Mouse (Mus musculus): ENCODE measurements around the gene Btg2. TPM values are rescaled to one million over a fixed set of nuclear protein-coding genes. Genes with fewer than 3 reads are reported as not detected.
A peak's percentile ranks its signal among the peaks of the same experiment; 100 is the strongest.

Gene Btg2
- 31.7 and 35.6 TPM in 2 replicates for polyA plus RNA-seq (2014; fragmentation: Nextera tagmentation; extraction: Ambion mirVana)

- no peaks in the 10 kb centered on the region for H3K27me3 ChIP-seq (ENCODE audit: control insufficient read depth, insufficient read depth, low read length)
- WGBS (ENCODE audit: insufficient replicate concordance), result under 1% methylated on average over 61 of the region's 62 CpGs
- H3K9ac ChIP-seq (ENCODE audit: low read depth, low read length), result peak within 1 kb of the TSS; percentile 79
- H3K4me1 ChIP-seq (ENCODE audit: control insufficient read depth, insufficient read depth, low read length), result peaks cover 47% of the 10 kb centered on the region
- peak; percentile 94 for ATAC-seq (replicated peaks; ENCODE audit: insufficient number of reproducible peaks, low FRiP score, low TSS enrichment)
- H3K9me3 ChIP-seq (replicated peaks; ENCODE audit: control insufficient read depth, low read length), result no peaks in the 10 kb centered on the region
- H3K36me3 ChIP-seq (ENCODE audit: control insufficient read depth, insufficient read depth, low read length), result no peaks in the 10 kb centered on the region
- peak within 1 kb of the TSS; percentile 84 for H3K27ac ChIP-seq (ENCODE audit: low read depth, low read length)
- H3K4me3 ChIP-seq (ENCODE audit: low read depth, low read length), result peak within 1 kb of the TSS; percentile 53
- H3K4me2 ChIP-seq, result peak within 1 kb of the TSS; percentile 87
Measured at GRCm38 (mm10) chr1:134078802-134079476, at the start of gene Btg2. Gene Btg2, minus strand, starts transcription at chr1:134079120.

DNA sequence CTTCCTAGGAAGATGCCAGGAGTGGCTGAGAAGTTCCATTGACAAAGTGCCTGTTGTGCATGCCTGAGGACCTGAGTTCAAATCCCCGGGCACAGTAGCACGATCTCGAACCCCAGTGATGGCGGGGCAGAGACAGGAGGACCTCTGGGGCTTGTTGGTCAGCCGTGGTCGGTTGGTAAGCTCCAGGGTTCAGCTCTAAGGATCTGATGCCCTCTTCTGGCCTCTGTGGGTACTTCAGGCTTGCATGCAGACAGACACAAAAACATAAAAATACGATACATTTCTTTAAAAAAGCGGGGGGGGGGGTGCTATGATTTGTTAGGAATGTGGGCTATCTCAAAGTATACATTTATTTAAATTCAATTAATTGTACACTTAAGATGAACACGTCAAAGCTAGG, 43.3 kb upstream of the Btg2 start:
- Histone ChIP-seq H3K4me2 (no peak overlapping the region), H3K36me3 (ENCODE audit: control insufficient read depth, insufficient read depth, low read length) (no peaks in the 10 kb centered on the region), H3K4me1 (ENCODE audit: control insufficient read depth, insufficient read depth, low read length) (no peaks in the 10 kb centered on the region), H3K27me3 (ENCODE audit: control insufficient read depth, insufficient read depth, low read length) (no peaks in the 10 kb centered on the region), H3K9ac (ENCODE audit: low read depth, low read length) (no peak overlapping the region), H3K27ac (ENCODE audit: low read depth, low read length) (no peak overlapping the region), H3K9me3 (replicated peaks; ENCODE audit: control insufficient read depth, low read length) (no peaks in the 10 kb centered on the region), H3K4me3 (ENCODE audit: low read depth, low read length) (no peak overlapping the region)
- WGBS (ENCODE audit: insufficient replicate concordance), result 53% methylated on average over 9 of the region's 9 CpGs
- ATAC-seq (replicated peaks; ENCODE audit: insufficient number of reproducible peaks, low FRiP score, low TSS enrichment), result no peak

GRCm38 (mm10) chr1:134120179-134120578, 41.3 kb upstream of the Btg2 start:
- no peak overlapping the region for H3K4me2 ChIP-seq
- no peak for ATAC-seq (replicated peaks; ENCODE audit: insufficient number of reproducible peaks, low FRiP score, low TSS enrichment)
- no peak overlapping the region for H3K4me3 ChIP-seq (ENCODE audit: low read depth, low read length)
- H3K36me3 ChIP-seq (ENCODE audit: control insufficient read depth, insufficient read depth, low read length), result no peaks in the 10 kb centered on the region
- no peaks in the 10 kb centered on the region for H3K27me3 ChIP-seq (ENCODE audit: control insufficient read depth, insufficient read depth, low read length)
- WGBS (ENCODE audit: insufficient replicate concordance), result 7% methylated on average over 5 of the region's 5 CpGs
- H3K27ac ChIP-seq (ENCODE audit: low read depth, low read length), result no peak overlapping the region
- no peaks in the 10 kb centered on the region for H3K9me3 ChIP-seq (replicated peaks; ENCODE audit: control insufficient read depth, low read length)
- H3K4me1 ChIP-seq (ENCODE audit: control insufficient read depth, insufficient read depth, low read length), result no peaks in the 10 kb centered on the region
- no peak overlapping the region for H3K9ac ChIP-seq (ENCODE audit: low read depth, low read length)

- no peaks in the 10 kb centered on the region; the same call in 1 of the 2 replicates for H3K27me3 ChIP-seq (ENCODE audit: control insufficient read depth, insufficient read depth, low read length)
- ATAC-seq (replicated peaks; ENCODE audit: insufficient number of reproducible peaks, low FRiP score, low TSS enrichment), result no peak
- WGBS (ENCODE audit: insufficient replicate concordance), result 73% methylated on average over 5 of the region's 5 CpGs
Measured at GRCm38 (mm10) chr1:134117110-134117509, 38.2 kb upstream of the Btg2 start.

DNA sequence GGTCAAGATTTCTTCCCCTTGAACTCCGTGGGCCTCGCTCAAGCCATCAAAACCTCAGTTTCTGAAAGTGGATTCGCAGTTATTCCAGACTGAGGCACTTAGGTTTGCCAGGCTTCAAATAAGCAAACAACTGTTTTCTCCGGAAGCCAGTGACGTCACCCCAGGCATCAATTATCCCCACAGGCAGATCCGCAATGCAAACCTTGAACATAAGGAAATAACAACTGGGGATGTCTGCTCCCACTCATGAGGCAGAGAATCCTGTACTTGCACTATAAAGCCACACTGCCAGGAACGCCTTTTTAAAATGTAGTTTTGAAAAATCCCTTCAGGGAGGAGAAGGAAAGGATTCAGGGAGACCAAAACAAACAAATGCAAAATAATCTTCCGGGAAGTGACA, 36.5 kb upstream of the Btg2 start:
- no peaks in the 10 kb centered on the region for H3K36me3 ChIP-seq (ENCODE audit: control insufficient read depth, insufficient read depth, low read length)
- no peak overlapping the region for H3K4me2 ChIP-seq
- H3K9me3 ChIP-seq (replicated peaks; ENCODE audit: control insufficient read depth, low read length), result no peaks in the 10 kb centered on the region
- WGBS (ENCODE audit: insufficient replicate concordance), result 64% methylated on average over 8 of the region's 8 CpGs
- H3K9ac ChIP-seq (ENCODE audit: low read depth, low read length), result no peak overlapping the region
- no peak for ATAC-seq (replicated peaks; ENCODE audit: insufficient number of reproducible peaks, low FRiP score, low TSS enrichment)
- H3K4me3 ChIP-seq (ENCODE audit: low read depth, low read length), result no peak overlapping the region
- no peaks in the 10 kb centered on the region for H3K4me1 ChIP-seq (ENCODE audit: control insufficient read depth, insufficient read depth, low read length)
- H3K27me3 ChIP-seq (ENCODE audit: control insufficient read depth, insufficient read depth, low read length), result no peaks in the 10 kb centered on the region; the same call in 1 of the 2 replicates
- H3K27ac ChIP-seq (ENCODE audit: low read depth, low read length), result no peak overlapping the region

More at GRCm38 (mm10) chr1:134117110-134117509, 38.2 kb upstream of the Btg2 start:
- Histone ChIP-seq H3K4me1 (ENCODE audit: control insufficient read depth, insufficient read depth, low read length) (no peaks in the 10 kb centered on the region), H3K36me3 (ENCODE audit: control insufficient read depth, insufficient read depth, low read length) (no peaks in the 10 kb centered on the region), H3K27ac (ENCODE audit: low read depth, low read length) (no peak overlapping the region), H3K9me3 (replicated peaks; ENCODE audit: control insufficient read depth, low read length) (no peaks in the 10 kb centered on the region), H3K4me2 (no peak overlapping the region), H3K9ac (ENCODE audit: low read depth, low read length) (no peak overlapping the region), H3K4me3 (ENCODE audit: low read depth, low read length) (no peak overlapping the region)

DNA sequence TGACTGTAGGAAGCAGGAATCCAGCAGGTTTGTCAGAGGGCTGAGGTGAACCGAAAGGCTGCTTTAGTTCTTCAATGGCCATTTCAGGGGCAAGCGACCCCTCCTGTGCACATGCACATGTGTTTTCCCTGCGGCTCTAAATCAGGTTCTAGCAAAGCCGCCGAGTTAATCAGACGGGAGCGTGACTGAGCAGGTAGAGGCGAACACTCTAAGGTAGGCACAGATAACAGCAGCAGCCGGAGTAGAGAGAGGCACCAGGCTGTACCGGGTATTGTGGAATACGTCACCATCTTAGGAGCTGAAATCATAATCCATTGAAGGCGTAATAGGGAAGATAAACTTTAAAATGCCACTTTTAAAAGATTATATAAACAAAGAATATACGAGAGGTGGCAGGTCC, 35.8 kb upstream of the Btg2 start:
- Histone ChIP-seq H3K9me3 (replicated peaks; ENCODE audit: control insufficient read depth, low read length) (no peaks in the 10 kb centered on the region), H3K36me3 (ENCODE audit: control insufficient read depth, insufficient read depth, low read length) (no peaks in the 10 kb centered on the region), H3K4me2 (no peak overlapping the region), H3K9ac (ENCODE audit: low read depth, low read length) (no peak overlapping the region), H3K4me3 (ENCODE audit: low read depth, low read length) (no peak overlapping the region), H3K4me1 (ENCODE audit: control insufficient read depth, insufficient read depth, low read length) (no peaks in the 10 kb centered on the region), H3K27ac (ENCODE audit: low read depth, low read length) (no peak overlapping the region), H3K27me3 (ENCODE audit: control insufficient read depth, insufficient read depth, low read length) (no peaks in the 10 kb centered on the region; the same call in 1 of the 2 replicates)
- ATAC-seq (replicated peaks; ENCODE audit: insufficient number of reproducible peaks, low FRiP score, low TSS enrichment), result no peak
- 77% methylated on average over 13 of the region's 13 CpGs for WGBS (ENCODE audit: insufficient replicate concordance)

DNA sequence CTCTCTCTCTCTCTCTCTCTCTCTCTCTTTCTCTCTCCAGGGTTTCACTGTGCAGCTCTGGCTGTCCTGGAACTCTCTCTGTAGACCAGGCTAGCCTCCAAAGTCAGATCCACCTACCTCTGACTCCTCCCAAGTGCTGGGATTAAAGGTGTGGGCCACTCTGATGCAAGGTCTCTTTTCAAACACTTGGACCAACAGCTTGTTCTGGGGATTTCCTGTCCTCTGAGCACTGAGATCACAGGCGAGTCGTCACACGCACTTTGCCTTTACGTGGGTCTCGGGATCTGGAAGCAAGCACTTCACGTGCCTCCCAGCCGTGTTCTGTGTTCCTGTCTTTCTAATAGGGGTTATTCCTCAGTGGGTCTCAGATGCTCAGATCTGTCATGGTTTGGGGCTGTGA, 35.1 kb upstream of the Btg2 start:
- H3K27me3 ChIP-seq (ENCODE audit: control insufficient read depth, insufficient read depth, low read length), result no peaks in the 10 kb centered on the region; the same call in 1 of the 2 replicates
- no peaks in the 10 kb centered on the region for H3K36me3 ChIP-seq (ENCODE audit: control insufficient read depth, insufficient read depth, low read length)
- H3K27ac ChIP-seq (ENCODE audit: low read depth, low read length), result no peak overlapping the region
- ATAC-seq (replicated peaks; ENCODE audit: insufficient number of reproducible peaks, low FRiP score, low TSS enrichment), result no peak
- H3K9me3 ChIP-seq (replicated peaks; ENCODE audit: control insufficient read depth, low read length), result no peaks in the 10 kb centered on the region
- no peak overlapping the region for H3K4me3 ChIP-seq (ENCODE audit: low read depth, low read length)
- 74% methylated on average over 7 of the region's 7 CpGs for WGBS (ENCODE audit: insufficient replicate concordance)
- no peak overlapping the region for H3K4me2 ChIP-seq
- no peak overlapping the region for H3K9ac ChIP-seq (ENCODE audit: low read depth, low read length)
- no peaks in the 10 kb centered on the region for H3K4me1 ChIP-seq (ENCODE audit: control insufficient read depth, insufficient read depth, low read length)

DNA sequence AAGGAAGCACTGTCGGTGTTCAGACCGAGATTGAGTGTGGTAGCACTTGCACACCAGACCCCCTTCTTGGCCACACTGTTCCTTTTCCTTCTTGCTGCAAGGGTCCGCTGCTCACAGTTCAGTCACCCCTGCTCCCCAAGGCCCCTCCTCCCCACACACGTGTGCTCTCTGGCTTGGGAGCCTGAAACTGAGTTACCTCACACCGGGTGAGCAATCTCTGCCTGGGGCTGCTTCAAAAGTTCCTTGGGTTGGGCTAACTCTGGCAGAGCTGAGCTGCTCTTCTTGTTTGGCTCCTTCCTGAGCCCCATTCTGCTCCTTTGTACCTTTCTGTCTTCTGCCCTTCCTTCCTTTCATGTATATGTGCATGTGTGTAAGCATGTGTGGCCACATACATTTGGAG, 34.6 kb upstream of the Btg2 start:
- Histone ChIP-seq H3K4me2 (no peak overlapping the region), H3K9me3 (replicated peaks; ENCODE audit: control insufficient read depth, low read length) (no peaks in the 10 kb centered on the region), H3K36me3 (ENCODE audit: control insufficient read depth, insufficient read depth, low read length) (no peaks in the 10 kb centered on the region), H3K4me1 (ENCODE audit: control insufficient read depth, insufficient read depth, low read length) (no peaks in the 10 kb centered on the region), H3K9ac (ENCODE audit: low read depth, low read length) (no peak overlapping the region), H3K27ac (ENCODE audit: low read depth, low read length) (no peak overlapping the region), H3K4me3 (ENCODE audit: low read depth, low read length) (no peak overlapping the region), H3K27me3 (ENCODE audit: control insufficient read depth, insufficient read depth, low read length) (no peaks in the 10 kb centered on the region; the same call in 1 of the 2 replicates)
- WGBS (ENCODE audit: insufficient replicate concordance), result 66% methylated on average over 5 of the region's 5 CpGs
- no peak for ATAC-seq (replicated peaks; ENCODE audit: insufficient number of reproducible peaks, low FRiP score, low TSS enrichment)

DNA sequence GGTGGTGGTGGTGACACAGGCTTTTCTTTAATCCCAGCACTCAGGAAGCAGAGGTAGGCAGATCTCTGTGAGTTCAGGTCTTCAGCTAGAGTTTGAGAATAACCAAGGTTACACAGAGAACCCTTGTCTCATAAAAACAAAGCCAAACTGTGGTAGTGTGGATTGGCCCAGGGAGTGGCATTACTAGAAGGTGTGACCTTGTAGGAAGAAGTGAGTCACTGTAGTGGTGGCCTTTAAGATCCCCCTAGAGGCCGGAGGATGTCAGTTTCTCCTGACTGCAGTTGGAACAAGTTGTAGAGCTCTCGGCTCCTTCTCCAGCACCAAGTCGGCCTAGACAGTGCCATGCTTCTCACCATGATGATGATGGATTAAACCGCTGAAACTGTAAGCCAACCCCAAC, 32.1 kb upstream of the Btg2 start, which contains the start of gene Chit1:
Chit1 (plus strand) TSS at position 264 of the 400 bp plus-strand sequence.
- Histone ChIP-seq H3K27ac (ENCODE audit: low read depth, low read length) (no peak within 1 kb of the TSS), H3K27me3 (ENCODE audit: control insufficient read depth, insufficient read depth, low read length) (no peaks in the 10 kb centered on the region; the same call in 1 of the 2 replicates), H3K4me1 (ENCODE audit: control insufficient read depth, insufficient read depth, low read length) (no peaks in the 10 kb centered on the region), H3K9ac (ENCODE audit: low read depth, low read length) (no peak within 1 kb of the TSS), H3K36me3 (ENCODE audit: control insufficient read depth, insufficient read depth, low read length) (no peaks in the 10 kb centered on the region), H3K9me3 (replicated peaks; ENCODE audit: control insufficient read depth, low read length) (no peaks in the 10 kb centered on the region), H3K4me2 (no peak within 1 kb of the TSS), H3K4me3 (ENCODE audit: low read depth, low read length) (no peak within 1 kb of the TSS)
- 64% methylated on average over 4 of the region's 4 CpGs for WGBS (ENCODE audit: insufficient replicate concordance)
- ATAC-seq (replicated peaks; ENCODE audit: insufficient number of reproducible peaks, low FRiP score, low TSS enrichment), result no peak

All from heart, embryonic 11.5 days (tissue).